Mouse (Mus musculus): ENCODE measurements at regions not wholly inside any gene's neighbourhood (a gene's known extent, or its start where the extent isn't known, plus 50 kb on each side); places are given as distances from the start of the nearest gene placed in this dataset.

GRCm38 (mm10) chr3:58089344-58090139 lies 241.7 kb upstream of the Pfn2 start:
- DNase-seq = no peak

- no peak for DNase-seq
Observed at GRCm38 (mm10) chr3:58090396-58090795, 242.5 kb upstream of the Pfn2 start.

GRCm38 (mm10) chr3:58091466-58092176 lies 243.7 kb upstream of the Pfn2 start:
- no peak for DNase-seq

DNA sequence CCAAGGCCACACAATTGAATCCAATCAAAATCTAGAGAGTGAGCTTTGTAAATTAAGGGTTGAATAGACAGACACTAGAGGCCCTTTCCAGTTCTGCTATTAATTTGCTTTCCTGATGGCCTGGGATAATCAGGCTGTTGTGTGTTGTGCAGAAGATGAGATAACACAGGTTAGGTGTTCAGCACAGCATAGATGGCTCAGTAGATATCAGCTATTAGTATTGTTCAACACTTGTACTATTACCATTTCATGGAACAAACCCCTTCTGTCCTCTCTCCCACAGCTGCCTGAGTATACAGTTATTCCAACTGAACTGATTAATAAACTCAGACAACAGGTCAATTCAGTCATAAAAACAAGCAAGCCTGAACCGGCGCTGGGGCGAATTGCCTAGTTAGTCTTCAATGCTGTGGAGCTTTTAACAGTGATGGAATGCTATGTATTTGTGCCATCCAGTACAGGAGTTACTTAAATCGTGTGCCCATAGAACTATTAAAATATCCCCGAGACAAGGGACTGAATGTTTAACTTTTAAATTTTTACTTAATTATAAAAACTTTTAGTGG lies 263.1 kb upstream of the Pfn2 start:
- DNase-seq = no peak

GRCm38 (mm10) chr3:58112431-58112856 lies 264.6 kb upstream of the Pfn2 start:
- DNase-seq = no peak

DNA sequence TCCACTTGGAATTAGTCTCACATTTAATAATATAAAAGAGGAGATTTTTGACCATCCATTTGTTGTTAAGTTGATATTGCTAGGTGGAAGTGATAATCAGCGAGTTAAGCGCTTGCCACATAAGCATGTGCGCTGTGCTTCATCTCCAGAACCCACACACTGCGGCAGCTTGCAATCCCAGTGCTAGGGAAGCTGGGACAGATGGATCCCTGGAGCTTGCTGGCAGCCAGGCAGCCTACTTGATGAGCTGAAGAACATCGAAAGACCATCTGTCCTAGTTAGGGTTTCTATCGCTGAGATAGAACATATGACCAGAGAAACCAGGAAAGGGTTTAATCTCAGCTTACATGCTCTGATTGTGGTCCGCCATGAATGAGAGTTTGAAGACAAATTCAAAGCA lies 266.1 kb upstream of the Pfn2 start:
- no peak for DNase-seq

- no peak for DNase-seq
Observed at GRCm38 (mm10) chr3:58115511-58115910, 267.6 kb upstream of the Pfn2 start.

GRCm38 (mm10) chr3:58116848-58117247 lies 269.0 kb upstream of the Pfn2 start:
- DNase-seq = no peak

DNA sequence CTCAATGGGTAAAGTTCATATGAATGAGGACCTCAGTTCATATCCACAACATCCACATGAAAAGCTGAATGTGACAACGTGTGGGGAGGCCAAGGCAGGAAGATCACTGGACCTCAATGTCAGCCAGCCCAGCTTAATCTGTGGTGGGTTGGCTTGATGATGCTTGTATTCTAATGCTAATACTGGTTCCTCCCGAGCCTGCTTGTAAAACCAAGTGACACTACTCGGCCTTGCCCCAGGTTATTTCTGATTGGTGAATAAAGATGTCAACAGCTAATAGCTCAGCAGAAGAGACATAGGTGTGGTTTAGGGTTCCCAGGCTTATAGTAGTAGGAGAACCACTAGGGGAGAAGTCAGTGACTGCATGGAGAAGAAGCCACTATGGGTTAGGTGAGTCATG lies 272.2 kb upstream of the Pfn2 start:
- DNase-seq = no peak

- DNase-seq = peak; percentile 6 to 47
Observed at GRCm38 (mm10) chr3:58122456-58123359, 274.8 kb upstream of the Pfn2 start.

- DNase-seq = no peak
Observed at GRCm38 (mm10) chr3:58123396-58124077, 275.7 kb upstream of the Pfn2 start.

DNA sequence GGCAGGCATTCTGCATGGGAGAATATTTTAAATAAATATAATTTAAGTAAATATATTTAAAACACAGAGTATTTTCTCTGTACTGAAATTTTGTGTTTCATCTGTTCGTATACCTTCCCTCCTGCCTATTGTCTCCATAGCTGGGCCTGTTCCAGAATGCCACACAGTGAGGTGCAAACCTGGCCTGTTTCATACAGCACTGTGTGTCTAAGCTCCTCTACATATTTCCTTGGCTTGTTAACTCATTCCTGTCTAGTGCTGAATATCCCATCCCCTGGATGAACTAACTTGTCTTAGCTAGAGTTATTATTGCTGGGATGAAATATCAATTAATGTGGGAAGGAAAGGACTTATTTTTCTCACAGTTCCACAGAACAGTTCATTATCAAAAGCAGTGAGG lies 277.0 kb upstream of the Pfn2 start:
- DNase-seq = no peak

- DNase-seq = no peak
Observed at GRCm38 (mm10) chr3:58126996-58127395, 279.1 kb upstream of the Pfn2 start.

- no peak for DNase-seq
Observed at GRCm38 (mm10) chr3:58128059-58128458, 280.2 kb upstream of the Pfn2 start.

DNA sequence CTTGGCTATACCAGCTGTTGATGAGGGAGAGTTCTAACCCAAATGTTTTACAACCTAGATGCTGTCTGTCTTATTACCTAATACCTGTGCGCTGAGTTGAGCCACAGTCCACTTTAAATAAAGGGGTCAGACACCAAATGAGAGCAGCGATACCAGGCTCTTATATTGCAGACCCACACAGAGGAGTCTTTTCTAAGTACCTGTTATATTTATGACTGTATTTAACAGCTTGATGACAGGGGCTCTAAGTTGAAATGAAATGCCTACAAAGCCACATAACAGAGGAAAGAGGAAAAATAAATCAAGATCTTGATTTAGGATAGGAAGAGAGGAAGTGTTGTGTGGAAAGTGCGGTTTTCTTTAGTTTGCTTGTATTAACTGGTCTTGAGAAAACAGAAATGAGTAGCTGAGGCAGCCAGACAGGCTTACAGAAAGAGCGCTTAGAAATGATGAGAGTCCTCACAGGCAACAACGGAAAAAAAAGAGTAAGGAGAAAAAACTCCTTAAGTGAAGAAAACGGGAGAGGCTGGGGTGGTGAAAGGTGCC lies 281.6 kb upstream of the Pfn2 start:
- no peak for DNase-seq

GRCm38 (mm10) chr3:58135607-58136365 lies 278.7 kb upstream of the Tsc22d2 start:
- DNase-seq = no peak

DNA sequence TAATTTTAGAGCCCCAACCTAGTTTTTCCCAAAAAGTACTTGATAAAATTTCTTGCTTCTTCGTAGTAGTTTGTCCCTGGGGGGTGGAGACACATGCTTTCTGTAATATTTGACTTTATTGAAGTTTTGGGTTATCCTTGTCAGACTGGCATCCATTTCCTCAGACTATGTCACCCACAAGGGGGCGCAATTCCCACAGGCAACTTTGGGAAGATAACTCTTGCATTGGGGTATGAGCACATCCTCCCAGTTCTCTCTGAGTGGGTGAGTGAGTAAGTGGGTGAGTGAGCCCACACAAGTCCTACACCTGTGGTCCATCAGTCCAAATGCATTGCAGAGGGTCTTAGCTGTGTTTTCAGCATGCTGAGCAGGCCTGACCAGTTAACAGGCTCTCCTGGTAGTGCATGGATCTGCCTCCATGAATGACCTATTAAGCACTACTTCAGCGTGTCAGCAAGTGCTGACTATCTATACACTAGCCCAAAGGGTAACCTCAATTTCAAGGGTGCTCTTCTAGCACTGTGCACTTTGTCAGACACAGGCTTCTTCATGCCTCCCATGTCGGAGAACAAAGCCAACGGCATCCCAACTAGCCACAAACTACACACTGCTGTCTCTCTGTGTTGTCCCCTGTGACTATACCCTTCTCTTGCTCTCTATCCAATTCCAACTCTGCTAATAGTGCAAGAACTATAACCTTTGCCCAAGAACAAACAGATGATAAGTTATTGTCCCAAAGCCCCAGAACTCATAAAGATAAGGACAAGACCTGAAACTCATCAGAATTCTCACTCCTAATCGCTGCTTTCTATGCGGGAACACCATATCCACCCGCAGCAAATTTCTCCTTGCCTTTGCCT lies 275.6 kb upstream of the Tsc22d2 start:
- peak in 1 of 2 experiments; percentile 25 for DNase-seq

DNA sequence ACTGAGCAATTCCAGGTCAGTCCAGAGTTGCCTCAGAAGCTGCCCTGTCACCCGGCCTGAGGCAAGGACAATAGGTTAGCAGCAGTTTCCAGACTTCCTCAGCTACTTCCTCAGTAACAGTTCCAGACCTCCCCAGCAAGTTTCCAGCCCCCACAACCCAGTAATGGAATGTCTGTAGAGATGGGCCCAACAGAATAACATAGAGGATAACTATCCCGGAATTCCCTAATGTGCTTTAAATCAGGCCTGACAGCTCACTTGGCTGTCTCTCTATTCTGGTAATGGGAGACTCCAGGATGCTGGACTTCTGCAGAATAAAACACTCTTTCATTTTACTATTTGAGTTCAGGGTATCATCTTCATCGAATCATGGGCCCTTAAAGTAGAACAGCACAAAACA lies 268.4 kb upstream of the Tsc22d2 start:
- no peak for DNase-seq

GRCm38 (mm10) chr3:58146762-58147161 lies 267.8 kb upstream of the Tsc22d2 start:
- no peak for DNase-seq

DNA sequence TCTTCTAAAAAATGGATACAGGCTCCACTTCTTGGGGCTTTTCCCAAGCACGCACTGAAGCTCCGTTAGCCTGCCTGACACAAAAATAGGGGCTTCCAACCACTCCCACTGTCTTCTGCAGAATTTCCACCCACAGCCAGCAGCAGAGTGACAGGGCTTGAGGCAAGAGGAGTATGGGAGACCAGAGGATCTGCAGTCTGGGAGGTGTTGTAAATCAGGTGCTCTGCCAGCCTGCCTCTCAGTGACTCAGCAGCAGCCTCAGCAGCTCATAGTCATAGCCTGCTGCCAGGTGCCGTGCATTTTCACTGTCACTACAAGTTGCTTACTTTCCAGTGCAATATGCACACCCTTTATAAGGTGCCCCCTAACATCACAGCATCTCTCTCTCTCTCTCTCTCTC lies 261.4 kb upstream of the Tsc22d2 start:
- DNase-seq = no peak
